Mouse (Mus musculus) lung, postnatal 0 days (tissue): ENCODE data around the gene Msi1.

ENCODE experiments used
- CTCF ChIP-seq: IDR thresholded peaks from 2 replicates; pipeline ENCODE4 v1.5.1; 2016; ENCODE audit warnings: antibody characterized with exemption, mild to moderate bottlenecking
- EP300 ChIP-seq: IDR thresholded peaks from 2 replicates; pipeline ENCODE4 v1.6.1; 2016; ENCODE audit warnings: antibody characterized with exemption, mild to moderate bottlenecking, control low read depth

- TF ChIP-seq CTCF (no peak), EP300 (no peak)
Measured at GRCm38 (mm10) chr5:115455838-115456237, 26.4 kb downstream of the Msi1 start.
